Mouse (Mus musculus) lung, embryonic 14.5 days (tissue): Measurements from ENCODE around the gene Slc9a5. TPM values are rescaled to one million over a fixed set of nuclear protein-coding genes. Genes with fewer than 3 reads are reported as not detected.

ENCODE experiments used
- ATAC-seq: fragments of 200-750 bp; cut with Nextera tagmentation; 2 replicates; pipeline ENCODE4 v1.8.0; 2017; ENCODE audit warnings: mild to moderate bottlenecking, moderate TSS enrichment, moderate library complexity; ENCODE audit not compliant: insufficient read depth
- DNase-seq: peaks from one replicate; pipeline ENCODE4 v3.0.0-alpha.2; 2015
- H3K27ac ChIP-seq: fragments of 300-500 bp; sonication (generic); 2 replicates; pipeline ENCODE4 v1.5.1; 2014; ENCODE audit warnings: low read depth, mild to moderate bottlenecking, moderate library complexity
- H3K27me3 ChIP-seq: fragments of 300-500 bp; sonication (generic); 2 replicates; pipeline ENCODE4 v1.6.1; 2014; ENCODE audit warnings: low read length, control low read depth; ENCODE audit not compliant: insufficient read depth
- H3K36me3 ChIP-seq: fragments of 300-500 bp; sonication (generic); 2 replicates; pipeline ENCODE4 v1.6.1; 2014; ENCODE audit warnings: control low read depth; ENCODE audit not compliant: insufficient read depth
- H3K4me1 ChIP-seq: fragments of 300-500 bp; sonication (generic); 2 replicates; pipeline ENCODE4 v1.6.1; 2014; ENCODE audit warnings: antibody characterized with exemption, control low read depth; ENCODE audit not compliant: insufficient read depth
- H3K4me2 ChIP-seq: fragments of 300-500 bp; sonication (generic); 2 replicates; pipeline ENCODE4 v1.6.1; 2014; ENCODE audit warnings: mild to moderate bottlenecking
- H3K4me3 ChIP-seq: fragments of 300-500 bp; sonication (generic); 2 replicates; pipeline ENCODE4 v1.5.1; 2014; ENCODE audit warnings: low read depth, low read length
- H3K9ac ChIP-seq: fragments of 300-500 bp; sonication (generic); 2 replicates; pipeline ENCODE4 v1.6.1; 2014
- H3K9me3 ChIP-seq: fragments of 300-500 bp; sonication (generic); 2 replicates; pipeline ENCODE4 v1.6.1; 2016; ENCODE audit warnings: low read depth, low read length, control low read depth
- CTCF ChIP-seq: IDR thresholded peaks from 2 replicates; pipeline ENCODE4 v1.5.1; 2016; ENCODE audit warnings: antibody characterized with exemption, low read depth
- WGBS: fragments of 180-500 bp; shearing (Covaris S2); extraction: QIAGEN DNeasy Blood & Tissue Kit; methylation state at CpG from one replicate; pipeline ENCODE4 v1.1.7; 2014; 5-methylcytosine and 5-hydroxymethylcytosine counted together
- polyA plus RNA-seq: library from polyadenylated mRNA; unstranded; fragments of >200 nt; fragmentation: Nextera tagmentation; extraction: Ambion mirVana; gene quantifications from 2 replicates; pipeline ENCODE4 v1.2.1, GENCODE M21; 2014

The Slc9a5 gene
- polyA plus RNA-seq, 1 experiment from 2014 or later, result 10.9 TPM

GRCm38 (mm10) chr8:105389096-105389495 lies 40.5 kb downstream of the Slc9a5 start:
- 36% methylated on average over 6 of the region's 6 CpGs for WGBS
- no peaks in the 10 kb centered on the region for H3K27me3 ChIP-seq
- DNase-seq (peak; percentile 79), ATAC-seq (0 out of 2 replicates have a peak, but pooled peaks have one; percentile 37)
- no peaks in the 10 kb centered on the region for H3K4me1 ChIP-seq
- H3K9me3 ChIP-seq, result no peaks in the 10 kb centered on the region
- H3K27ac ChIP-seq, result no peak overlapping the region
- no peaks in the 10 kb centered on the region for H3K36me3 ChIP-seq
- no peak overlapping the region for H3K4me3 ChIP-seq
- H3K9ac ChIP-seq, result no peak overlapping the region
- H3K4me2 ChIP-seq, result no peak overlapping the region
- no peak for TF ChIP-seq CTCF

GRCm38 (mm10) chr8:105393089-105393787 lies 44.6 kb downstream of the Slc9a5 start:
- Histone ChIP-seq H3K36me3 (no peaks in the 10 kb centered on the region), H3K4me3 (no peak overlapping the region), H3K4me1 (no peaks in the 10 kb centered on the region), H3K27me3 (no peaks in the 10 kb centered on the region), H3K27ac (no peak overlapping the region), H3K4me2 (no peak overlapping the region), H3K9me3 (no peaks in the 10 kb centered on the region), H3K9ac (no peak overlapping the region)
- TF ChIP-seq CTCF, result no peak
- 79% methylated on average over 12 of the region's 12 CpGs for WGBS
- no peak for ATAC-seq
- no peak for DNase-seq

GRCm38 (mm10) chr8:105393915-105394314 lies 45.3 kb downstream of the Slc9a5 start:
- TF ChIP-seq CTCF, result no peak
- DNase-seq (no peak), ATAC-seq (no peak)
- H3K4me2 ChIP-seq, result no peak overlapping the region
- no peaks in the 10 kb centered on the region for H3K36me3 ChIP-seq
- H3K9ac ChIP-seq, result no peak overlapping the region
- H3K27me3 ChIP-seq, result no peaks in the 10 kb centered on the region
- no peak overlapping the region for H3K4me3 ChIP-seq
- no peaks in the 10 kb centered on the region for H3K9me3 ChIP-seq
- no peaks in the 10 kb centered on the region for H3K4me1 ChIP-seq
- no peak overlapping the region for H3K27ac ChIP-seq
- 70% methylated on average over 7 of the region's 7 CpGs for WGBS

- peak; percentile 69 for TF ChIP-seq CTCF
- Histone ChIP-seq H3K9ac (no peak overlapping the region), H3K27ac (no peak overlapping the region), H3K4me3 (no peak overlapping the region), H3K27me3 (no peaks in the 10 kb centered on the region), H3K36me3 (no peaks in the 10 kb centered on the region), H3K4me1 (no peaks in the 10 kb centered on the region), H3K9me3 (no peaks in the 10 kb centered on the region), H3K4me2 (no peak overlapping the region)
- no peak for ATAC-seq
- peak; percentile 89 for DNase-seq
- WGBS, result 29% methylated on average over 3 of the region's 3 CpGs
These were observed 49.1 kb downstream of the Slc9a5 start for GRCm38 (mm10) chr8:105397747-105398146.

- H3K4me2 ChIP-seq, result no peak overlapping the region
- no peak for TF ChIP-seq CTCF
- 83% methylated on average over 5 of the region's 5 CpGs for WGBS
- H3K36me3 ChIP-seq, result no peaks in the 10 kb centered on the region
- ATAC-seq, result no peak
- no peak for DNase-seq
- no peaks in the 10 kb centered on the region for H3K27me3 ChIP-seq
- H3K4me1 ChIP-seq, result no peaks in the 10 kb centered on the region
- no peak overlapping the region for H3K27ac ChIP-seq
- H3K9me3 ChIP-seq, result no peaks in the 10 kb centered on the region
- H3K4me3 ChIP-seq, result no peak overlapping the region
- no peak overlapping the region for H3K9ac ChIP-seq
These were observed 51.4 kb downstream of the Slc9a5 start for GRCm38 (mm10) chr8:105400016-105400415.

- WGBS, result 62% methylated on average over 8 of the region's 8 CpGs
- no peak for ATAC-seq
These were observed 54.8 kb downstream of the Slc9a5 start for GRCm38 (mm10) chr8:105403467-105403866.

GRCm38 (mm10) chr8:105404496-105404895 lies 55.9 kb downstream of the Slc9a5 start:
- no peak for TF ChIP-seq CTCF
- DNase-seq (no peak), ATAC-seq (no peak)
- WGBS, result 61% methylated on average over 1 of the region's 1 CpGs
- H3K27ac ChIP-seq, result no peak overlapping the region
- H3K9me3 ChIP-seq, result no peaks in the 10 kb centered on the region
- H3K36me3 ChIP-seq, result no peaks in the 10 kb centered on the region
- no peaks in the 10 kb centered on the region for H3K27me3 ChIP-seq
- H3K4me3 ChIP-seq, result no peak overlapping the region
- H3K9ac ChIP-seq, result no peak overlapping the region
- no peak overlapping the region for H3K4me2 ChIP-seq
- peaks cover 6% of the 10 kb centered on the region; the same call in 1 of the 2 replicates for H3K4me1 ChIP-seq

More at GRCm38 (mm10) chr8:105403467-105403866, 54.8 kb downstream of the Slc9a5 start:
- Histone ChIP-seq H3K27me3 (no peaks in the 10 kb centered on the region), H3K36me3 (no peaks in the 10 kb centered on the region), H3K4me2 (no peak overlapping the region), H3K9ac (no peak overlapping the region), H3K9me3 (no peaks in the 10 kb centered on the region), H3K4me3 (no peak overlapping the region), H3K27ac (no peak overlapping the region), H3K4me1 (peaks cover 6% of the 10 kb centered on the region; the same call in 1 of the 2 replicates)
- DNase-seq, result peak; percentile 74
- no peak for TF ChIP-seq CTCF
